Mouse (Mus musculus): ENCODE data around the gene Spata25.

The Spata25 gene

GRCm38 (mm10) chr2:164850061-164850460 is 21.7 kb upstream of the Spata25 start:
- DNase-seq (ENCODE audit: low spot score) = peak; percentile 65

- peak; percentile 32 for DNase-seq (ENCODE audit: low spot score)
Measured at GRCm38 (mm10) chr2:164845782-164846181, 17.4 kb upstream of the Spata25 start.

DNA sequence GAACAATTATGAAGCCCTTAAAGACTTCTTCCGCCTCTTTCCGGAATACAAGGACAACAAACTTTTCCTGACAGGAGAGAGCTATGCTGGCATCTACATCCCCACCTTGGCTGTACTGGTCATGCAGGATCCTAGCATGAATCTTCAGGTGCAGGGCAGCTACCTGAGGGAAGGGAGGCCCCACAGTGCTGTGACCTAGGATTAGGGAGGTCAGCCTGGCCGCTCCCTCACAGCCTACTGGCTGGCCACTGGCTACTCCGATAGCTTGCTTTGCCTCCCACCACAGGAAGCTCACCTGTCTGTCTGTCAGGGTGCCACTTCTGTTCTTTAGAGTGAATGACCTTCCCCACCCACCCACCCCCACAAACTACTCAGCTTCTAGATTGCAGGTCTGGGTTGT is 6.8 kb upstream of the Spata25 start:
- no peak for DNase-seq (ENCODE audit: low spot score)

DNA sequence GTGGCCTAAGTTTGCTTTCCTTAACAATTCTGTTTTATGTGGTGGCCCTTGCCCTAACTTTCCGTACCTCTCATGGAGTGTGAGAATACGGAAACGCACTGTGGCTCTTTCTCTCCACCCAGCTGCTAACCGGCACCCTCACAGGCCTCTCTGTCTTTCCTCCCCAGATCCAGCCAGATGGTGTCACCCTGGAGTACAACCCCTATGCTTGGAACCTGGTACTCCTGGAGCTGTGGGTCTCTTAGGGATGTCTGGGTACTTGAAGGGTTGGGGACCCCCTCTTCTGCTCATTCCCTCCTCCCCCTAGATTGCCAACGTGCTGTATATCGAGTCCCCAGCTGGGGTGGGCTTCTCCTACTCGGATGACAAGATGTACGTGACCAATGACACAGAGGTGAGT is 6.2 kb upstream of the Spata25 start:
- peak; percentile 21 for DNase-seq (ENCODE audit: low spot score)

DNA sequence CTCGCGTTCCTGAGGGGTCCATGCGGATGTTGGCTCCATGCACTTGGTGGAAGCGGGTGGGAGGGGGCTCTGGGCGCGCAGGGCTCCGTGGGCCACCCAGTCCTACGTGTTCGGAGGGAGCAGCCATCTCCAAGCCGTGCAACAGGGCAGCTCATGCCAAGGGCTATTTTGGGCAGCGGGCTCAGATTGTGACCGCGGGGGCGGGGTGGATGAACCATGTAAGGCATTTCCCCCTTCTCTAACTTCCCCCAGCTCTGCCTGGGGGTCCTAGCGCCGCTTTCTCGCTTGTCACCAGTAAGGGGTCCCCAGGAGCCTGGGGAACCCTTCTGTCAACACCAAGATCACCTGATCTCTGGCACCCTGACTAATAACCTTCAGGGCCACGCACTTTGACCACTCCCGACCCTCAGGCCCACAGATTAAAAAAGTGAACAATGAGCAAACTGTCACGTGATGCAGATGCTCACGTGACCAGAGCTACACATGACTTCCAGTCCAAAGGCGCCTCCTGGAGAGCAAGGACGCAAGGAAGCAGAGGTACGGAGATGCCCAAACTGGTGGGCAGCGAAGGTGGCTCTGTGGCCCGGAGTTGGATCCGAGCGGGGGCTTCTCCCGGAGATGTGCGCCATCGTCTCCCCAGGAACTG is 5.1 kb upstream of the Spata25 start, which contains the start of gene Neurl2:
Gene Neurl2, minus strand, starts transcription at position 143 of the 646 bp plus-strand sequence.
- peak; percentile 85 for DNase-seq (ENCODE audit: low spot score)

DNA sequence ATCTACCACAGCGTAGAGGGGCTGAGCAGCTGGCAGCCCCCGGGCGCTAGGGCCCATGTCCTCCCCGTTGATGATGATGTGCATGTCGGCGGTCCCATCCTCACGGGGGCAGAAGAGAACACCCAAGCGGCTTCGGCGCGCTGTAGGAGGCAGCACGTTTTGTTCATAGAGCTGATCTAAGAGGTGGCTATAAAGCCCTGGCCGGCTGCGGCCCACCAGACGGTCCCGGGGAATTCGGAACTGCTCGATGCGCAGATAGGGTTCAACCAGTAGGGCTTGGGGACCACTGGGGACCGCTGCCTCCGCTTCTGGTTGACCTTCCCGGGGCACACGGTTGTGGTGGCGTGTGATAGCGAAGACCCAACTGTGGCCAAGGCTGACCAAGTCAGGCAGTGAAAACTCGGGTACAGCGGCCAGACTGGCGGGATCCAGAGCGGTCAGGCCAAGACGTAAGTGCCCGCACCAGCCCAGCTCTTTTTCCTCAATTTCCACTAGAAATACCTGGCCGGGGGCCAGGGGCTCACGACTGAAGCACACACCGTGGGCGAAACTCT is 4.5 kb upstream of the Spata25 start, which contains the start of gene Ctsa:
Gene Ctsa, plus strand, starts transcription at position 126 of the 554 bp plus-strand sequence.
- peak; percentile 77 for DNase-seq (ENCODE audit: low spot score)

DNA sequence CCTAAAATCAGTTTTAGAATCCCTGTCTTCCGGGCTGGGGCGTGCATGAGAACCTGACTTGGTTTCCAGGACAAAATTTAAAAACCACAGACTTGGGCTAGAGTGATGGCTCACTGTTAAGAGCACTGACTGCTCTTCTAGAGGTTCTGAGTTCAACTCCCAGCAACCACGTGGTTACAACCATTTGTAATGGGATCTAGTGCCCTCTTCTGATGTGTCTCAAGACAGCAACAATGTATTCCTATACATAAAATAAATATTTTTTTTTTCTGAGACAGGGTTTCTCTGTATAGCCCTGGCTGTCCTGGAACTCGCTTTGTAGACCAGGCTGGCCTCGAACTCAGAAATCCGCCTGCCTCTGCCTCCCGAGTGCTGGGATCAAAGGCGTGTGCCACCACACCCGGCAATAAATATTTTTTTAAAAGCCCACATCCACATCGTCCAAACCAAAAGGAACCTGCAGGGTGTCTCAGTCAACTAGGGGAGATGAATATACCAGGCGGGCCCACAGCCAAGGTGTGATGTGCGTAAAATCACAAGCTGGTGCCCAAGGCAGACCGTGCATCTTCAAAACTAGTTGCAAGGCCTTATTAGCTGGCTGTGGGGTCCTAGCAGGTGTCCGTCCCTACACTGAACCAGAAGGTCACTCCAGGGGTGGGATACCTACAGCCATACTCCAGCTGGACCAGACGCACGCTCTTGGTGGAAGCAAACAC is 3.9 kb upstream of the Spata25 start:
- no peak for DNase-seq (ENCODE audit: low spot score)

GRCm38 (mm10) chr2:164831029-164831428 is 2.7 kb upstream of the Spata25 start:
- no peak for DNase-seq (ENCODE audit: low spot score)

DNA sequence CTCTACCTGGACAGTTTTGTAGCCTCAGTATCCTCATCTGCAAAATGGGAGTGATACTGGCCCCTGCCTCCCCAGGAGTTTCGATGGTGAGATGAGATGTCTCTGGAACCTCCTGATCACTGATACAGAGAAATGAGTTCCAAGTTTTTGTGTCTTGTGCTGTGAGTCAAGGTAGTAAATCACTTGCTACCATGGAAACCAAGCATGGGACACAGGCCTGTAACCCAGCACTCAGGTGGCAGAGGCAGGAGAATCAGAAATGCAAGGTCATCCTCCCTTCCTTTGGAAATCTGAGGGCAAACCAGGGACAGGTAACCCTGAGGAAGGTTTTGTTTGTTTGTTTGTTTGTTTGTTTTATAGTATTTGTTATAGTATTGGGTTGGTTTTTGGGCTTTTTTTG is 753 bp upstream of the Spata25 start:
- DNase-seq (ENCODE audit: low spot score) = no peak

GRCm38 (mm10) chr2:164827146-164827850 is 1.0 kb downstream of the Spata25 start:
- no peak for DNase-seq (ENCODE audit: low spot score)

DNA sequence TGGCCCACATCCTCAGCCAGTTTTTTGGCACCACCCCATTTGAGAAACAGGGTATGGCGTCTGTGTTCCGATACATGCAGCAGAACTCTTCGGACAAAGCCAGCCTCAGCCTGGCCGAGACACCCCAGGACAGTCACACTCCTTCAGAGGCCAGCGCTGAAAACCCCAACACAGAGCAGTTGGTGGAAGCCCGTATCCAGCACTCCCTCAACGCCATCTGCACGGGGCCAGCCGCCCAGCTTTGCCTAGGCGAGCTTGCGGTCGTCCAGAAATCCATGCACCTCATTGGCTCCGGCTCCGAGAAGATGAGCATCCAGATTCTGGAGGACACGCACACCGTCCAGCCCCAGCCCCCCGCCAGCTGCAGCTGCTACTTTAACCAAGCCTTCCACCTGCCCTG is 2.8 kb downstream of the Spata25 start:
- DNase-seq (ENCODE audit: low spot score) = no peak

- peak; percentile 25 for DNase-seq (ENCODE audit: low spot score)
Measured at GRCm38 (mm10) chr2:164823969-164824368, 4.4 kb downstream of the Spata25 start.

GRCm38 (mm10) chr2:164823181-164823585 is 5.2 kb downstream of the Spata25 start:
- no peak for DNase-seq (ENCODE audit: low spot score)

DNA sequence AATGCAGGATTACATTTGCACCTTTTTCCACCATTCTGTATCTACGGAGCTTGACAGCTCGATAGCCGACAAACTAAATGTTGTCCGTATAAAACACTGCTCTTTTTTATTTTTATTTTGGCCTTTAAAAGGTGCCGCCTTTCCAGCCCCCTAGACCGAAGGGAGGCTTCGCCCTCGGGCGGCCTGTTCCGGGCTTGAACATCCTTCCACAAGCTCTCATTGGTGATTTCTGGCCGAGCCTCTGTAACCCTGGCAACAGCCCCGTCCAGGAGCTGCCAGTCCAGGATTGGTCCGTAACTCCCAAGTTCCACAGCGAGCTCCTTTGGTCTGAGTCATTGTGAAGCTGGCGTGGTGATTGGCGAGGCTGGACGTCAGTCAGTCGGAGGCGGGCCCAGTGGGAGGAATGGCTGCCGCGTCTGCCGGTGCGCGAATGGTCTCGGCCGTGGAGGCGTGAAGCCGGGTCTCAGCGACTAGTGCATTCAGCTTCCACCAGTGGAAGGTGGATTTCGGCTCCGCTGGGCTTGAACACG is 5.6 kb downstream of the Spata25 start, which contains the start of gene Zswim1:
Gene Zswim1, plus strand, starts transcription at position 51 of the 530 bp plus-strand sequence.
- DNase-seq (ENCODE audit: low spot score) = peak; percentile 97

GRCm38 (mm10) chr2:164821060-164821459 is 7.3 kb downstream of the Spata25 start:
- no peak for DNase-seq (ENCODE audit: low spot score)

- no peak for DNase-seq (ENCODE audit: low spot score)
Measured at GRCm38 (mm10) chr2:164817703-164818102, 10.6 kb downstream of the Spata25 start.

DNA sequence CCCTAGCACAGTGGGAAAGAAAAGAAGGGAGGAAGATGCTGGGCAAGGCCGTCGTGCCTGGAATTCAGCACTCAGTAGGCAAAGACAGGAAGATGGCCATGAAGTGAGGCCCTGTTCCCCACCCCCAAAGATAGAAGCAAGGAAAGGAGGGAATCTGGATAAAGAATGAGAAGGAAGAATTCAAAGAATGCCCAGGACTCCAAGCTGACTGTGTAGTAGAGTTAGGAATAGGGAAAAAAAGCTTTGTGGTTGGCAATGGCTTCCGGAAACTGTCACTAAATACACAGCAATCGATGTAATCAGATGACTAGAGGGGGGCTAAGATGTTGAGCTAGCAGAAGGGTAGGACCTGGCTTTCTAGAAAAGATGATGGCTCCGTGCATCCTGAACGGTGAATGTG is 11.1 kb downstream of the Spata25 start:
- no peak for DNase-seq (ENCODE audit: low spot score)

DNA sequence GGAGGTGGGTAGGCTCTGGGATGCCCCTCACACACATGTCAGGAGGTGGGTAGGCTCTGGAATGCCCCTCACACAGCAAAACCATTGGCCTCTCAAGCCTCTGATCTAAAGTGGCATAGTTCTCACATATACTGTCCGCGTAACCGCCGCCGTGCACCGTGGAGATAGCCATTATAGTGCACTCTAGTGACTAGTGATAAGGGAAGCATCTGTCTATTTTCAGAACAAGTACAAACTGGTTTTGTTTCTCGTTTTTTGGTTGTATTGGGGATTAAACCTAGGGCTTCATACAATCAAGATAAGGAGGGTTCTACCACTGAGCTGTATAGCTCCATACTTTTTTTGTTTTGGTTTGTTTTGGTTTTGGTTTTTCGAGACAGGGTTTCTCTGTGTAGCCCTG is 12.5 kb downstream of the Spata25 start:
- DNase-seq (ENCODE audit: low spot score) = no peak

- DNase-seq (ENCODE audit: low spot score) = no peak
Measured at GRCm38 (mm10) chr2:164815348-164815747, 13.0 kb downstream of the Spata25 start.

- DNase-seq (ENCODE audit: low spot score) = no peak
Measured at GRCm38 (mm10) chr2:164813557-164813956, 14.8 kb downstream of the Spata25 start.

GRCm38 (mm10) chr2:164806614-164807013 is 21.7 kb downstream of the Spata25 start:
- no peak for DNase-seq (ENCODE audit: low spot score)

- no peak for DNase-seq (ENCODE audit: low spot score)
Measured at GRCm38 (mm10) chr2:164805332-164805718, 23.0 kb downstream of the Spata25 start.

All from T-cell, adult 2 months (primary cell).